Mouse (Mus musculus) adrenal gland, postnatal 4 days (tissue): Measurements from ENCODE around the gene Fam178b. TPM values are rescaled to one million over a fixed set of nuclear protein-coding genes. Genes with fewer than 3 reads are reported as not detected.
A peak's percentile ranks its signal among the peaks of the same experiment; 100 is the strongest.

ENCODE experiments used
- DNase-seq, 2 experiments: peaks; one replicate each; pipeline ENCODE4 v3.0.0; 2021 to 2022; ENCODE audit warnings: low spot score in 2 of 2, mixed read lengths in 2 of 2
- long read RNA-seq, 2 experiments: library from polyadenylated mRNA; stranded (forward); transcript quantifications; one replicate each; pipeline ENCODE4 v2.0.0; 2021
- total RNA-seq, 2 experiments: library from RNA; stranded (reverse); gene quantifications; 2 replicates each; pipeline ENCODE4 v1.2.3; 2021

Gene Fam178b
- 1 to 10 TPM; 1.0 to 1.2 TPM for total RNA-seq
- long read RNA-seq, experiment 1, result 0 reads
- long read RNA-seq, experiment 2, result 0 reads

- DNase-seq, result no peak
These were observed at the start of gene Fam178b for GRCm38 (mm10) chr1:36682620-36683355. Gene Fam178b, minus strand, starts transcription at chr1:36683183.

DNA sequence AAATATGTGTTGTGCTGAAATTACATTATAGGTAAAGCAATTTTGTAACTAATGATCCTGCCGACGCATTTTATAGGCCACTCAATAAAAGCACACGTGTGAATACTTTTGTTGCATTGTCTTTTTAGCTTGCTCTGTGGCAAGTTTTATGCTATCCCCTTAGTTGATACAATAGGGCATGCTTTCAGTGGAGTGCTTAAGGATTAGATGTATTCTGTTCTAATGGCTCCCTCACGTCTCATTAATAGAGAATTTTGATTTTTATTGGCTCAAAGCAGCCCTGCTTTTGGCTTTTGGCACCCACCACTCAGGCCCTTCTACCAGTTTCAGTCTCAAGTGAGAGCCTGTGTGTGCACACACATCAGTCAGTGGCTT, 41.1 kb upstream of the Fam178b start:
- no peak for DNase-seq

- no peak for DNase-seq
These were observed 40.4 kb upstream of the Fam178b start for GRCm38 (mm10) chr1:36723146-36724056.

GRCm38 (mm10) chr1:36718786-36719185, 35.8 kb upstream of the Fam178b start:
- no peak for DNase-seq

- DNase-seq, result no peak
These were observed 31.3 kb upstream of the Fam178b start, which contains the start of gene Actr1b for GRCm38 (mm10) chr1:36714311-36714710. Gene Actr1b, minus strand, starts transcription at chr1:36714422.

DNA sequence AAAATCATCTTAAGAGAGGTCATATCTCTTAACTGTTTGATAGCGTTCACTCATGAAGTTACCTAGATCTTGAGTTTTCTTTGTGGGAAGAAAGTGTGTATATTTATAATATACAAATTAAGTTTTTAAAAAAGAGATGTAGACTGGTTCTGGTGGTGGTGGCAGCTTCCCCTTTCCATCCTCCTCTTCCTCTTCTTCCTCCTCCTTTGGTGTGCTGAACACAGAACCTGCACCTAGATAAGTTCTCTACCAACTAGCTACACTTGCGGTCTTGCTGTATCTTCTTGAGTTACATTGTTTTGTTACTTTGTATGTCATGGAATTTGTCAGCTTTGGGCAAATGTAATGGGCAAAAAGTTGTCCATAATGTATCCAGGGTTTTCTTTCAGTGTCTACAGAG, 28.1 kb upstream of the Fam178b start:
- DNase-seq, result no peak

DNA sequence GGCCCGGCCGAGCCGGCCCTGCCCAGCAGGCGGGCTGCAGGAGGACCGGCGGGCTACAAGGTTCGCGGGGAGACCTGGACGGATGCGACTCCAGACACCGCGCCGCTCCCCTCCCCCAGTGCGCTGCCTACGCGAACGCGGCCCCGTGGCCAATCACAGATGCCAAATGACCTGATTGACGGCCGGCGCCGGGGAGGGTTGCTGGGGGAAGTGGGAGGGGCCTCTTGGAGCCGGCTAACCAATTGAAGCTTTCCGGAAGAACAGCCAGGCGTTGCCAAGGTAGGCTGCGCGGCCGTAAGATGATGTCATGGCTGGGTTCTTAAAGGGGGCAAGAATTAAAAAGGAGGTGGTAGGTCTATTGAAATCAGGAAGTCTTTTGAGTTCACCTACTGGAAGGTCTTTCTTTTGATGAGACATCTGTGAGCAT, 26.9 kb upstream of the Fam178b start, which contains the start of gene 4933424G06Rik:
TSS of gene 4933424G06Rik (plus strand) at position 296 of the 427 bp plus-strand sequence.
- DNase-seq, result peak; percentile 93 to 98

GRCm38 (mm10) chr1:36709055-36709853, 26.3 kb upstream of the Fam178b start:
- DNase-seq, result peak in 1 of 2 experiments; percentile 25

GRCm38 (mm10) chr1:36708626-36709025, 25.6 kb upstream of the Fam178b start:
- no peak for DNase-seq

GRCm38 (mm10) chr1:36707797-36708196, 24.8 kb upstream of the Fam178b start:
- no peak for DNase-seq

- no peak for DNase-seq
These were observed 24.2 kb upstream of the Fam178b start for GRCm38 (mm10) chr1:36707166-36707565.

DNA sequence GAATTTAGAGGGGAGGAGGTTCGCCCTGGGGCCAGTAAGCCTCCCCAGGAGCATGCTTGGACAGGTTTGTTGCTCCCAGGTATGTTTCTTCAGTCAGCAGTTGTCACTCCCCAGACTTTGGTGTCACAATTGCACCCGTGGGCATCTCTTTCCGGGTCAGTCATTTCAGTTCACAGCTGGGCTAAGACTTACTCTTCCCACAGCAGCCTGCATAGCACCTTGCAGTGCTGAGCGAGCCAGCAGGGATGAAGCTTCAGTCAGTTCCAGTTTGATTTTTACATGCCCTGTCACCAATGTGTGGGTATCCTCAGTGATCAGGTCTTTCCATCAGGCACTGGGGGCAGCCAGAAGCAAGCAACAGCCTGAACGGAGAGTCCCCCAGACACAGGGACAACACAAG, 14.0 kb upstream of the Fam178b start:
- DNase-seq, result no peak

- no peak for DNase-seq
These were observed 13.4 kb upstream of the Fam178b start for GRCm38 (mm10) chr1:36696411-36696810.

DNA sequence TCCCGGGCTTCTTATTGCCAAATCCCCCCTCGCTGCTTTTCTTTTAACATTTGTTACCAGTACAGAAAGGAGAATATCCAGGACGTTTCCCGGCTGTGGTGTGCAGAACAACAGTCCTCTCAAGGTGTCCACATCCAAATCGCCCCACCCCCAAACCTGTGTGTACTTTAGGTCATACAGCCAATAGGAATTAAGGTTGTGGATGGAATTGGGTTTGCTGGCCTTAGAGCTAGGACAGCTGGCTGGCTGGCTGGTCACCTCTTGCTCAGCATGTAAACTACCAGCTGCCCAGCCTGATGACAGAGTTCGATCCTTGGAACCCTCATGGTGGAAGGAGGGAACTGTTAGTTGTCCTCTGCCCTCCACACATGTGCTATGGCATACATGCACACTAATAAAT, 11.9 kb upstream of the Fam178b start:
- no peak for DNase-seq

- peak; percentile 89 to 90 for DNase-seq
These were observed 8.5 kb upstream of the Fam178b start, which contains the start of gene Cox5b for GRCm38 (mm10) chr1:36691271-36692155. Gene Cox5b, plus strand, starts transcription at chr1:36691449.

- no peak for DNase-seq
These were observed 7.8 kb upstream of the Fam178b start for GRCm38 (mm10) chr1:36690671-36691235.

- DNase-seq, result peak in 1 of 2 experiments; percentile 48
These were observed 956 bp upstream of the Fam178b start for GRCm38 (mm10) chr1:36683810-36684467.

GRCm38 (mm10) chr1:36680893-36681292, 2.1 kb downstream of the Fam178b start:
- no peak for DNase-seq

DNA sequence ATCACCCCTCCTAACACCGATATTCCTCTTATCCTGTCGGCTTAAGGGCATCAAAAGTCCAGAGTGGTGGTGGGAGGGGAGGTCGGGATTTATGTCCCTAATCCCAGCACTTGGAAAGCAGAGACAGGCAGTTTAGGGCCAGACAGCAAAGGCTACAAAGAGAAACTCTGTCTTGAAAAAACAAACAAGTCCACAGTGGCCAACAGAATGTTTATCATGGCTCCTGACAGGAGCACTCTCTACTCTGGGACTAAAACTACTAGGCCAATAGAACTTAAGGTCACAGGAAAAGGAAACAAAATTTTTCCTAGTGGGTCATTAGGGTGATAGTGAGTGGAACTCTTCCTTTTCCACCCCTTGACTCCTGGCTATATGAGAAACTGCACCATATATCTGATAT, 8.0 kb downstream of the Fam178b start:
- DNase-seq, result no peak
